In the genomic region with DNA sequence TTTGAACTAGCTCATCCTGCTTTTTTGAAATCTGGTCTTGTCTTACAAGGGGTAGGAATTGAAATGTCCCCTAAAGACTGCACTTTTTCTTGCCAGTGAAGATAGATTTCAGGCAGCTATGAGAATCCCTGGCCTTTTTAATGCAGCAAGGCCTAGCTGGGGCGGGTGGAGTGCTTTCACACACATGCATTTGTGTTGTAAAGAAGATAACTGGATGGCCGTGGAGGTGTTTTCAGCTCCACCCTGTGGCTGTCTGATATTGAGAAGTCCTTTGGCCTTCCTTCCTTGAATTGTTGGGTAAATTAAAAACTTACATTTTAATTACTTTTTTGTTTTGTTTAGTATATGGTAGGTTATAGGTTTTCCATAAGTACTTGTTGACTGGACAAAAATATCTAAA, we compare ENCODE assay signal across 17 mouse cellular contexts. TPM values are rescaled to one million over a fixed set of nuclear protein-coding genes. Genes with fewer than 3 reads are reported as not detected.
A peak's percentile ranks its signal among the peaks of the same experiment; 100 is the strongest.
DNase-seq lines count a peak whose midpoint lies in the region; ATAC-seq lines count a peak whose summit lies in the region.
"Had no signal": no experiment of that assay in that cellular context is flagged by ENCODE, and none has a peak within 500 bp of the region (broad histone marks: within the 10 kb centered on the region; RNA-seq: fewer than 3 reads in every experiment).

No protein-coding gene starts in this region.

- H3K9me3 ChIP-seq in liver, embryonic 11.5 days (ENCODE audit: control insufficient read depth, low read length) = no peaks in the 10 kb centered on the region
- H3K9me3 ChIP-seq in forebrain, embryonic 15.5 days = no peaks in the 10 kb centered on the region
- H3K9me3 ChIP-seq: embryonic facial prominence, embryonic 15.5 days; forebrain, embryonic 13.5 days; intestine, embryonic 15.5 days; limb, embryonic 13.5 days had no signal

- 49% methylated on average over 2 of the region's 2 CpGs for WGBS in liver, embryonic 11.5 days
- 80% methylated on average over 2 of the region's 2 CpGs for WGBS in forebrain, embryonic 15.5 days

- ATAC-seq in liver, embryonic 11.5 days (replicated peaks; ENCODE audit: low FRiP score) = peak; percentile 76
- peak; percentile 56 for ATAC-seq in megakaryocyte-erythroid progenitor cell, adult 5-6 weeks (replicated peaks; ENCODE audit: low FRiP score, low TSS enrichment, poor library complexity, severe bottlenecking)
- ATAC-seq in forebrain, embryonic 15.5 days (replicated peaks) = no peak
- ATAC-seq: forebrain, embryonic 13.5 days; intestine, embryonic 15.5 days; lung, postnatal 0 days had no signal

- DNase-seq in heart, adult 11 months = peak; percentile 75
- DNase-seq in heart, adult 8-10 months (ENCODE audit: low spot score) = no peak
- DNase-seq in MEL-GATA-1-ER (ENCODE audit: extremely low read depth, low read depth) = peak; percentile 41
- DNase-seq in liver, embryonic 11.5 days (ENCODE audit: low spot score) = no peak
- DNase-seq in frontal cortex, postnatal 36 days (ENCODE audit: low spot score in 2 of 2) = no peak
- DNase-seq: cerebellum, postnatal 14 days; embryo, embryonic 11 days; heart, postnatal 10 days; thymus, postnatal 25 days had no signal

- peak overlapping the region; percentile 53; the same call in 1 of the 2 replicates for H3K27ac ChIP-seq in liver, embryonic 11.5 days (ENCODE audit: low read depth, low read length)
- no peak overlapping the region for H3K27ac ChIP-seq in forebrain, embryonic 15.5 days (replicated peaks)
- H3K27ac ChIP-seq: embryonic facial prominence, embryonic 15.5 days; forebrain, embryonic 13.5 days; hindbrain, embryonic 14.5 days; intestine, embryonic 15.5 days; limb, embryonic 13.5 days had no signal

- H3K4me2 ChIP-seq in liver, embryonic 11.5 days = peak overlapping the region; percentile 16
- no peak overlapping the region for H3K4me2 ChIP-seq in forebrain, embryonic 15.5 days (replicated peaks)
- H3K4me2 ChIP-seq: embryonic facial prominence, embryonic 15.5 days; forebrain, embryonic 13.5 days; hindbrain, embryonic 14.5 days; intestine, embryonic 15.5 days; limb, embryonic 13.5 days had no signal

- peaks cover 22% of the 10 kb centered on the region; the same call in 1 of the 2 replicates for H3K36me3 ChIP-seq in liver, embryonic 11.5 days (ENCODE audit: control insufficient read depth, insufficient read depth, low read length)
- H3K36me3 ChIP-seq in forebrain, embryonic 15.5 days = no peaks in the 10 kb centered on the region; the same call in 1 of the 2 replicates

- peaks cover 29% of the 10 kb centered on the region for H3K4me1 ChIP-seq in liver, embryonic 11.5 days (replicated peaks; ENCODE audit: control insufficient read depth, insufficient read depth, low read length)
- H3K4me1 ChIP-seq in forebrain, embryonic 15.5 days = peaks cover 14% of the 10 kb centered on the region
- H3K4me1 ChIP-seq: intestine, embryonic 15.5 days had no signal

- H3K9ac ChIP-seq in liver, embryonic 11.5 days (ENCODE audit: low read depth, low read length) = no peak overlapping the region
- no peak overlapping the region for H3K9ac ChIP-seq in forebrain, embryonic 15.5 days (replicated peaks)
- H3K9ac ChIP-seq: embryonic facial prominence, embryonic 15.5 days; forebrain, embryonic 13.5 days; hindbrain, embryonic 14.5 days; intestine, embryonic 15.5 days; limb, embryonic 13.5 days had no signal

- no peak overlapping the region for H3K4me3 ChIP-seq in liver, embryonic 11.5 days (ENCODE audit: low read depth, low read length)
- no peak overlapping the region for H3K4me3 ChIP-seq in forebrain, embryonic 15.5 days
- H3K4me3 ChIP-seq: embryonic facial prominence, embryonic 15.5 days; forebrain, embryonic 13.5 days; intestine, embryonic 15.5 days; limb, embryonic 13.5 days had no signal

- no peaks in the 10 kb centered on the region for H3K27me3 ChIP-seq in liver, embryonic 11.5 days (replicated peaks; ENCODE audit: control insufficient read depth, insufficient read depth, low read length)
- H3K27me3 ChIP-seq in forebrain, embryonic 15.5 days = no peaks in the 10 kb centered on the region
- H3K27me3 ChIP-seq: embryonic facial prominence, embryonic 15.5 days; intestine, embryonic 15.5 days; limb, embryonic 13.5 days had no signal

RNA-seq across cellular contexts. Expression of gene Pdk1, which starts 5.4 kb away (rescaled TPM):
- 100 to 1,000 TPM; 182 to 208 (median 195) TPM for total RNA-seq in heart, adult 8-10 months (2022)
- 133 and 144 TPM in 2 replicates for polyA plus RNA-seq in liver, embryonic 11.5 days (2014; fragmentation: Nextera tagmentation; extraction: Ambion mirVana)
- 27.9 and 38.7 TPM in 2 replicates for total RNA-seq in megakaryocyte-erythroid progenitor cell, adult 5-6 weeks (2014; fragmentation: Nextera tagmentation)
- total RNA-seq in megakaryocyte-erythroid progenitor cell, adult 5-6 weeks (2017) = 61.9 and 66.8 TPM in 2 replicates
- polyA plus RNA-seq in forebrain, embryonic 15.5 days (2015; fragmentation: Nextera tagmentation; extraction: Ambion mirVana) = 22.0 and 22.9 TPM in 2 replicates

Comparison
In these comparisons a context has a peak if more than half of its experiments do, and no peak if none do; other contexts are left out.
1. DNase-seq: peak in heart, adult 11 months (single experiment) and MEL-GATA-1-ER (single experiment); none in heart, adult 8-10 months (single experiment), liver, embryonic 11.5 days (single experiment) and frontal cortex, postnatal 36 days (0 of 2).